Mouse (Mus musculus): ENCODE measurements around the gene Vmn2r29. TPM values are rescaled to one million over a fixed set of nuclear protein-coding genes. Genes with fewer than 3 reads are reported as not detected.
A peak's percentile ranks its signal among the peaks of the same experiment; 100 is the strongest.
"Not testable (repeated sequence)": the region's sequence is repeated elsewhere in the genome, so short reads cannot be mapped to it uniquely, and the experiment has no call there.

The Vmn2r29 gene
- polyA plus RNA-seq (2015; fragmentation: Nextera tagmentation; extraction: Ambion mirVana): not detected in 2 replicates

- not testable (repeated sequence) for H3K9me3 ChIP-seq (replicated peaks); H3K36me3 ChIP-seq (replicated peaks); ATAC-seq (ENCODE audit: insufficient read depth); H3K9ac ChIP-seq; H3K27me3 ChIP-seq; H3K27ac ChIP-seq (replicated peaks); H3K4me1 ChIP-seq (replicated peaks); H3K4me3 ChIP-seq (replicated peaks); H3K4me2 ChIP-seq
- WGBS (ENCODE audit: insufficient replicate concordance): no CpG with 5 or more reads among the region's 1 CpGs
Measured at GRCm38 (mm10) chr7:7247228-7247627, at the start of gene Vmn2r29. Vmn2r29 (minus strand) TSS chr7:7247328.

GRCm38 (mm10) chr7:7295595-7295994 lies 48.5 kb upstream of the Vmn2r29 start:
- ATAC-seq (ENCODE audit: insufficient read depth): no peak
- WGBS (ENCODE audit: insufficient replicate concordance): 66% methylated on average over 16 of the region's 16 CpGs
- peaks cover 37% of the 10 kb centered on the region for H3K36me3 ChIP-seq (replicated peaks)

GRCm38 (mm10) chr7:7281383-7281782 lies 34.3 kb upstream of the Vmn2r29 start:
- H3K27me3 ChIP-seq: no peaks in the 10 kb centered on the region
- 0 out of 2 replicates have a peak, but pooled peaks cover 2% of the 10 kb centered on the region for H3K4me1 ChIP-seq (replicated peaks)
- no peak for ATAC-seq (ENCODE audit: insufficient read depth)
- H3K36me3 ChIP-seq (replicated peaks): peaks cover 18% of the 10 kb centered on the region
- no peak overlapping the region for H3K27ac ChIP-seq (replicated peaks)
- no peak overlapping the region for H3K9ac ChIP-seq
- H3K4me2 ChIP-seq: no peak overlapping the region
- 28% methylated on average over 1 of the region's 1 CpGs for WGBS (ENCODE audit: insufficient replicate concordance)
- no peak overlapping the region for H3K4me3 ChIP-seq (replicated peaks)
- H3K9me3 ChIP-seq (replicated peaks): peaks cover 3% of the 10 kb centered on the region; the same call in 1 of the 2 replicates

More at GRCm38 (mm10) chr7:7295595-7295994, 48.5 kb upstream of the Vmn2r29 start:
- Histone ChIP-seq H3K4me1 (replicated peaks) (peaks cover 16% of the 10 kb centered on the region; the same call in 1 of the 2 replicates), H3K4me2 (no peak overlapping the region), H3K4me3 (replicated peaks) (no peak overlapping the region), H3K27ac (replicated peaks) (no peak overlapping the region), H3K9ac (no peak overlapping the region), H3K9me3 (replicated peaks) (no peaks in the 10 kb centered on the region), H3K27me3 (peaks cover 10% of the 10 kb centered on the region)

GRCm38 (mm10) chr7:7277966-7278567 lies 30.9 kb upstream of the Vmn2r29 start, which contains the start of gene Gm45844:
Gm45844 (minus strand) TSS chr7:7278289.
- ATAC-seq (ENCODE audit: insufficient read depth): peak; percentile 97
- H3K4me1 ChIP-seq (replicated peaks); H3K9me3 ChIP-seq (replicated peaks); H3K27me3 ChIP-seq; H3K36me3 ChIP-seq (replicated peaks): not testable (repeated sequence)
- peak within 1 kb of the TSS; percentile 67 for H3K4me2 ChIP-seq
- peak within 1 kb of the TSS; percentile 57 for H3K4me3 ChIP-seq (replicated peaks)
- peak within 1 kb of the TSS; percentile 40; the same call in 1 of the 2 replicates for H3K9ac ChIP-seq
- peak within 1 kb of the TSS; percentile 39 for H3K27ac ChIP-seq (replicated peaks)
- WGBS (ENCODE audit: insufficient replicate concordance): 42% methylated on average over 45 of the region's 45 CpGs

- 49% methylated on average over 24 of the region's 24 CpGs for WGBS (ENCODE audit: insufficient replicate concordance)
Measured at GRCm38 (mm10) chr7:7277556-7277955, 30.4 kb upstream of the Vmn2r29 start.

GRCm38 (mm10) chr7:7209313-7210151 lies 37.6 kb downstream of the Vmn2r29 start, which contains the start of gene Zfp772:
Zfp772 (minus strand) TSS chr7:7209998.
- not testable (repeated sequence) for H3K4me1 ChIP-seq (replicated peaks); H3K9me3 ChIP-seq (replicated peaks); H3K36me3 ChIP-seq (replicated peaks); ATAC-seq (ENCODE audit: insufficient read depth); H3K27ac ChIP-seq (replicated peaks); H3K27me3 ChIP-seq
- WGBS (ENCODE audit: insufficient replicate concordance): 2% methylated on average over 24 of the region's 24 CpGs
- Histone ChIP-seq H3K4me2 (peak within 1 kb of the TSS; percentile 67), H3K4me3 (replicated peaks) (peak within 1 kb of the TSS; percentile 58), H3K9ac (peak within 1 kb of the TSS; percentile 27; the same call in 1 of the 2 replicates)

More at GRCm38 (mm10) chr7:7277556-7277955, 30.4 kb upstream of the Vmn2r29 start:
- Histone ChIP-seq H3K27ac (replicated peaks) (peak overlapping the region; percentile 39), H3K4me3 (replicated peaks) (peak overlapping the region; percentile 57), H3K9ac (0 out of 2 replicates have a peak overlapping the region, but pooled peaks have one; percentile 40), H3K4me2 (peak overlapping the region; percentile 67)
- H3K36me3 ChIP-seq (replicated peaks); H3K27me3 ChIP-seq; H3K9me3 ChIP-seq (replicated peaks); H3K4me1 ChIP-seq (replicated peaks): not testable (repeated sequence)
- ATAC-seq (ENCODE audit: insufficient read depth): peak; percentile 44

- peak overlapping the region; percentile 60 for H3K4me2 ChIP-seq
- H3K4me3 ChIP-seq (replicated peaks): peak overlapping the region; percentile 53
- H3K36me3 ChIP-seq (replicated peaks): no peaks in the 10 kb centered on the region
- no peaks in the 10 kb centered on the region for H3K9me3 ChIP-seq (replicated peaks)
- peak; percentile 78 for ATAC-seq (ENCODE audit: insufficient read depth)
- H3K27me3 ChIP-seq: no peaks in the 10 kb centered on the region
- 0 out of 2 replicates have a peak, but pooled peaks cover 8% of the 10 kb centered on the region for H3K4me1 ChIP-seq (replicated peaks)
- no peak overlapping the region for H3K9ac ChIP-seq
- WGBS (ENCODE audit: insufficient replicate concordance): 7% methylated on average over 18 of the region's 18 CpGs
- no peak overlapping the region for H3K27ac ChIP-seq (replicated peaks)
Measured at GRCm38 (mm10) chr7:7188191-7188942, 58.8 kb downstream of the Vmn2r29 start.

GRCm38 (mm10) chr7:7187417-7188190 lies 59.5 kb downstream of the Vmn2r29 start:
- Histone ChIP-seq H3K4me3 (replicated peaks) (peak overlapping the region; percentile 53), H3K9me3 (replicated peaks) (no peaks in the 10 kb centered on the region), H3K27me3 (no peaks in the 10 kb centered on the region), H3K4me1 (replicated peaks) (0 out of 2 replicates have a peak, but pooled peaks cover 8% of the 10 kb centered on the region), H3K4me2 (peak overlapping the region; percentile 60), H3K9ac (no peak overlapping the region), H3K36me3 (replicated peaks) (no peaks in the 10 kb centered on the region), H3K27ac (replicated peaks) (no peak overlapping the region)
- WGBS (ENCODE audit: insufficient replicate concordance): 20% methylated on average over 13 of the region's 13 CpGs
- peak; percentile 31; the same call in 1 of the 2 replicates for ATAC-seq (ENCODE audit: insufficient read depth)

- H3K9me3 ChIP-seq (replicated peaks): no peaks in the 10 kb centered on the region
- WGBS (ENCODE audit: insufficient replicate concordance): 63% methylated on average over 1 of the region's 1 CpGs
- H3K4me2 ChIP-seq: no peak overlapping the region
- no peak overlapping the region for H3K27ac ChIP-seq (replicated peaks)
- H3K27me3 ChIP-seq: no peaks in the 10 kb centered on the region
- no peak overlapping the region for H3K4me3 ChIP-seq (replicated peaks)
- peaks cover 12% of the 10 kb centered on the region; the same call in 1 of the 2 replicates for H3K36me3 ChIP-seq (replicated peaks)
- 0 out of 2 replicates have a peak, but pooled peaks cover 8% of the 10 kb centered on the region for H3K4me1 ChIP-seq (replicated peaks)
- ATAC-seq (ENCODE audit: insufficient read depth): no peak
- H3K9ac ChIP-seq: no peak overlapping the region
Measured at GRCm38 (mm10) chr7:7185897-7186296, 61.2 kb downstream of the Vmn2r29 start.

All from liver, embryonic 15.5 days (tissue).